Mouse (Mus musculus) frontal cortex, postnatal 25 days (tissue): Measurements from ENCODE around the gene Fhit.

ENCODE experiments used
- DNase-seq, 2 experiments: peaks; one replicate each; pipeline ENCODE4 v3.0.0; 2022; ENCODE audit warnings: low spot score in 2 of 2

Fhit gene

GRCm38 (mm10) chr14:10710796-10711311 lies 451.0 kb downstream of the Fhit start:
- no peak for DNase-seq

GRCm38 (mm10) chr14:10701707-10702106 lies 460.1 kb downstream of the Fhit start:
- DNase-seq: no peak

GRCm38 (mm10) chr14:10680041-10680440 lies 481.8 kb downstream of the Fhit start:
- DNase-seq: no peak

GRCm38 (mm10) chr14:10679638-10680037 lies 482.2 kb downstream of the Fhit start:
- no peak for DNase-seq

GRCm38 (mm10) chr14:10677627-10678026 lies 484.2 kb downstream of the Fhit start:
- no peak for DNase-seq

GRCm38 (mm10) chr14:10660247-10660646 lies 501.6 kb downstream of the Fhit start:
- no peak for DNase-seq

- DNase-seq: no peak
Measured at GRCm38 (mm10) chr14:10659326-10659725, 502.5 kb downstream of the Fhit start.

- DNase-seq: no peak
Measured at GRCm38 (mm10) chr14:10658219-10658618, 503.6 kb downstream of the Fhit start.

- DNase-seq: no peak
Measured at GRCm38 (mm10) chr14:10657364-10657763, 504.5 kb downstream of the Fhit start.

GRCm38 (mm10) chr14:10655842-10656241 lies 506.0 kb downstream of the Fhit start:
- no peak for DNase-seq

GRCm38 (mm10) chr14:10647832-10648231 lies 514.0 kb downstream of the Fhit start:
- no peak for DNase-seq

- DNase-seq: no peak
Measured at GRCm38 (mm10) chr14:10631783-10632182, 530.1 kb downstream of the Fhit start.

- no peak for DNase-seq
Measured at GRCm38 (mm10) chr14:10630831-10631360, 530.9 kb downstream of the Fhit start.

GRCm38 (mm10) chr14:10593467-10593866 lies 568.4 kb downstream of the Fhit start:
- DNase-seq: no peak

- no peak for DNase-seq
Measured at GRCm38 (mm10) chr14:10568937-10569552, 592.8 kb downstream of the Fhit start.

GRCm38 (mm10) chr14:10567771-10568170 lies 594.1 kb downstream of the Fhit start:
- no peak for DNase-seq

GRCm38 (mm10) chr14:10554755-10555154 lies 607.1 kb downstream of the Fhit start:
- no peak for DNase-seq

GRCm38 (mm10) chr14:10548632-10549031 lies 613.2 kb downstream of the Fhit start:
- no peak for DNase-seq

- DNase-seq: no peak
Measured at GRCm38 (mm10) chr14:10545916-10546315, 615.9 kb downstream of the Fhit start.

- DNase-seq: no peak
Measured at GRCm38 (mm10) chr14:10534862-10535261, 627.0 kb downstream of the Fhit start.

GRCm38 (mm10) chr14:10531748-10532500 lies 629.9 kb downstream of the Fhit start:
- no peak for DNase-seq

- DNase-seq: no peak
Measured at GRCm38 (mm10) chr14:10526800-10527199, 635.0 kb downstream of the Fhit start.

GRCm38 (mm10) chr14:10525786-10526185 lies 636.0 kb downstream of the Fhit start:
- DNase-seq: no peak
